Mouse (Mus musculus): ENCODE results near the gene Sypl. TPM values are rescaled to one million over a fixed set of nuclear protein-coding genes. Genes with fewer than 3 reads are reported as not detected.

Gene Sypl
- polyA plus RNA-seq, 1 experiment from 2014 or later, result 59.8 TPM

Other genes with a start within 250 kb of the Sypl start
- 36.1 and 39.9 TPM in 2 replicates for gene Nampt, start 134.3 kb upstream of the Sypl start, polyA plus RNA-seq (2014; fragmentation: Nextera tagmentation; extraction: Ambion mirVana)
- 0.15 and 0.32 TPM in 2 replicates for gene Cdhr3, start 139.0 kb downstream of the Sypl start, polyA plus RNA-seq (2014; fragmentation: Nextera tagmentation; extraction: Ambion mirVana)
- 19.5 and 21.1 TPM in 2 replicates for gene Atxn7l1, start 193.8 kb downstream of the Sypl start, polyA plus RNA-seq (2014; fragmentation: Nextera tagmentation; extraction: Ambion mirVana)

All from hindbrain, embryonic 11.5 days (tissue).